Mouse (Mus musculus) brain, adult 10 weeks (tissue): Measurements from ENCODE around the gene Smim8. TPM values are rescaled to one million over a fixed set of nuclear protein-coding genes. Genes with fewer than 3 reads are reported as not detected.

ENCODE experiments used
- polyA plus RNA-seq: library from polyadenylated mRNA; stranded (reverse); fragments of 350-450 nt; fragmentation: Illumina TruSeq; extraction: RNeasy Lipid Tissue Mini Kit (QIAGEN cat#74804); gene quantifications from one replicate; pipeline ENCODE4 v1.2.3, GENCODE M21; 2015; ENCODE audit warnings: low read depth, low replicate concordance

The Smim8 gene
- 42.5 TPM for polyA plus RNA-seq

GRCm38 (mm10) chr4:34777677-34778527 is at the start of gene Smim8:
Smim8 (minus strand) TSS chr4:34778423.

GRCm38 (mm10) chr4:34756163-34756562 is 22.1 kb downstream of the Smim8 start, which contains the start of gene Gm136:
Gm136 (minus strand) TSS chr4:34756263.

DNA sequence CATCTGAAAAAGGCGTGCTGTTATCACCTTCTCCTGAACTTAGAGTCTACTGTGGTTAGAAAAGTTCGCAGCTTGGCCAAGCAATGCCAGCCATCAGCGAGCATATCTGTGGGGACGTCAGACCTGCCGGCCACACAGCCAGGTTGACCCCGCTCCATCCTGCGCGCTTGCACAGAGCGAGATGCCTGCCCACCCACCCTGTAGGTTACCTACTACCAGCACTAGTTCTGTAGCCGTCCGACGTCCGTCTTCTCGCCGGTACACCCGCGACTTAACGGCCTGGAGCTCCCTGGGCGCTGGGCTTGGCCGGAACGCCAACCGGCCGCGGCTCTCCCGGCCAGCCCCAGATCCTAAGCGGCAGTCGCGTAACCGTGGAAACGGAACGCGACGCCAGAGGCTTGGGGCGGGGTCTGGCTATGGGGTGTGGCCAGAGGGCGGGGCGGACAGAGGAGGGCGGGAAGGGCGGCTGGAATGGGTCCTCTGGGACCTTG is 48.3 kb downstream of the Smim8 start, which contains the start of gene Cfap206:
Cfap206 (minus strand) TSS at position 356 of the 491 bp plus-strand sequence.

Other genes with a start within 250 kb of the Smim8 start
- 96.3 TPM for gene Akirin2, start 227.5 kb downstream of the Smim8 start, polyA plus RNA-seq
- 46.9 TPM for gene Orc3, start 163.5 kb downstream of the Smim8 start, polyA plus RNA-seq
- gene Rars2, start 163.5 kb downstream of the Smim8 start, polyA plus RNA-seq = 23.1 TPM
- 25.2 TPM for gene Slc35a1, start 91.0 kb downstream of the Smim8 start, polyA plus RNA-seq
- gene Cfap206, start 48.2 kb downstream of the Smim8 start, polyA plus RNA-seq = 4.6 TPM
- not detected for gene Gm136, start 22.2 kb downstream of the Smim8 start, polyA plus RNA-seq
- 10.1 TPM for gene Zfp292, start 104.5 kb upstream of the Smim8 start, polyA plus RNA-seq
- not detected for gene Cga, start 115.4 kb upstream of the Smim8 start, polyA plus RNA-seq